Mouse (Mus musculus): Measurements from ENCODE around the gene Tcf20.
"Not testable (repeated sequence)": the region's sequence is repeated elsewhere in the genome, so short reads cannot be mapped to it uniquely, and the experiment has no call there.

The Tcf20 gene

DNA sequence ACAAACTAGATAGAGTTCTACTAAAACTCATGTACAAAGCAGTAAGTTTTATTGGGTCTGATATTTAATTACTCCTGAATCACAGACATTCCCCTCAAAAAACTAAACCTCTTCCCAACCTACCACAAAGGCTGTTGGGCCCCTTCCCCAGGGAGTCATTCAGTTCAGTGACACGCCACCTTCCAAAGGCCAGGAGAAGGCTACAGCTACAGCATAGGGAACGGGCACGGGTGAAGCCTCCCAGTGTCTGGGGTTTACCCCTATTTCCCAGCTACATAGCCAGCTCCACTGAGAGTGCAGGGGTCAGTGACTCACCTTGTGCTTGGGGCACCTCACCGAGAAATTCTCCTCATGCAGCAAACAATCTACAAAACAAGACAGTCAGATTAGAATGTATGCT is 172.4 kb downstream of the Tcf20 start:
- in situ Hi-C loops (cut with MseI, MboI), result loop anchor here in 1 of 2 experiments (25.0 kb wide), 1 partner anchor 222 kb away; the partner anchor contains the start of gene Nfam1

DNA sequence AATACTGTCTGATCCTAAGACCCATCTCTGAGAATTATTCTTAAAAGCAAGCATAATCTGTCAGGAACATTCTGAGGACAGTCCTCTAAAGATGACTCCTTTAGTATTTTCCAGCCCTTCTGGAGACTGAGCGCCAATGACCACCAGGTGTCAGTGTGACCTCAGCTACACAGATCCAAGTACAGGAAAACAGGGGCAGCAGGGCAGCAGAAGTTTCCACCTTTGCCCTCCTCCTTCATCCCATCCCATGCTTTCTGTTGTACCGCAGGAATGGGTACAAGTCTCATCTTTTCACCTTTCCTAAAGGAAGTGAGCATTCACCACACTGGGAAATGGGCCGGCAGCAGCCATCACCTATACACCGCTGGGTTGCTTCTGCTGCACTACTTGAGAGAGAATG is 172.9 kb downstream of the Tcf20 start:
- in situ Hi-C loops (cut with MseI, MboI), result loop anchor here in 1 of 2 experiments (25.0 kb wide), 1 partner anchor 222 kb away; the partner anchor contains the start of gene Nfam1

DNA sequence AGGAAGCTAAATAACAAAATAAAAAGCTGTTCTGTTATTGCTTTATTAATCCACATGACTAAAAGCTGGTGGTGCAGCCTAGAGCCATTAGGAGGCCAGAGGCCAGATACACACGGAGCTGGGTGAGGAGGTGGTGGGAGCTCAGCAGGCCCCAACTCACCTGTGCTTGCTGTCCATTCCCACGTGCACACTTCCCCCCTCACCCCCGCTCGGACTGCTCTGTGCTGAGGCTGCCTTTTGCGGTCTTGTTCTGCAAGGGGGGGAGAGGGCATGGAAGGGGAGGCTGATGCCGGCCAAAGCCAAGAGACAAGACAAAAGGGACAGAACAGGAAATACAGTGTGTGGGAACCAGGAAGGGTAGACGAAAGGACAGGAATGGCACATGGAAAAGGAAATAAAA is 173.4 kb downstream of the Tcf20 start:
- in situ Hi-C loops (cut with MseI, MboI), result loop anchor here in 1 of 2 experiments (25.0 kb wide), 1 partner anchor 223 kb away; the partner anchor contains the start of gene Nfam1

DNA sequence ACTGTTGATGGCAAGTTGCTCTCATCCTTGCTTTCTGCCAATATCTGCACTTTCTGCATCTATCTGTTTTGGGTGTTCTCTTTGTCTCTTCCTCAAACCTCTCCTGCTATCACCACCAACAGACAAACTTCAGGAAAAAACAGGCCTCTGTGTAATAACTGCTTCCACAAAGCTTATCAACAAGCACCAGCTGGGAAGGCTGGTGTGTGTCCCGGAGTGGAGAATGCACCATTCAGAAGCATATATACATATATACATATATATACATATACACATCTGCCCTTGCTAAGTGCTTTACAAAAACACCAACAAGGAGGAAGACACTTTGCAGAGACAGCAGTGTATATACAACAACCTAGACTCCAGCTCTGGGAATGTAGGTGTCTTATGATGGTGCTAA is 177.1 kb downstream of the Tcf20 start:
- in situ Hi-C loops (cut with MseI, MboI), result loop anchor here in 1 of 2 experiments (25.0 kb wide), 1 partner anchor 227 kb away; the partner anchor contains the start of gene Nfam1

DNA sequence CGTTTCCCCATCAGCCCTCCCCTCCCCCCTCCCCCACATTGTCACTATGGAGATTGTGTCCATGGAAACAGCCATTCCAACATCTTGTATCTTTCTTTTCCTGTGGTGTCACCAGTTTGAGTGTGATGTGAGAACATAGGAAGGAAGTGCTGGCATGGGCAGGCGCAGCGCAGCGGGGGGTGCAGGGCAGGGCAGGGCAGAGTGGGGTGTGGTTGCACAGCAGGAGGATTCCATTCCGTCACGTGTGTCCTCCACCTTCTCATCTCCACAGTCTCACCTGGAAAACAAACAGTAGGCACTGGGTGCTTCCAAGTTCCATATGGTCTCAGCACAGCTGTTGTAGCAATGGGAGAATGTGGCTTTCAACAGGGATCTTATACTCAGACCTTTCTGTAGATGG is 178.2 kb downstream of the Tcf20 start:
- in situ Hi-C loops (cut with MseI, MboI), result loop anchor here in 1 of 2 experiments (25.0 kb wide), 1 partner anchor 228 kb away; the partner anchor contains the start of gene Nfam1

DNA sequence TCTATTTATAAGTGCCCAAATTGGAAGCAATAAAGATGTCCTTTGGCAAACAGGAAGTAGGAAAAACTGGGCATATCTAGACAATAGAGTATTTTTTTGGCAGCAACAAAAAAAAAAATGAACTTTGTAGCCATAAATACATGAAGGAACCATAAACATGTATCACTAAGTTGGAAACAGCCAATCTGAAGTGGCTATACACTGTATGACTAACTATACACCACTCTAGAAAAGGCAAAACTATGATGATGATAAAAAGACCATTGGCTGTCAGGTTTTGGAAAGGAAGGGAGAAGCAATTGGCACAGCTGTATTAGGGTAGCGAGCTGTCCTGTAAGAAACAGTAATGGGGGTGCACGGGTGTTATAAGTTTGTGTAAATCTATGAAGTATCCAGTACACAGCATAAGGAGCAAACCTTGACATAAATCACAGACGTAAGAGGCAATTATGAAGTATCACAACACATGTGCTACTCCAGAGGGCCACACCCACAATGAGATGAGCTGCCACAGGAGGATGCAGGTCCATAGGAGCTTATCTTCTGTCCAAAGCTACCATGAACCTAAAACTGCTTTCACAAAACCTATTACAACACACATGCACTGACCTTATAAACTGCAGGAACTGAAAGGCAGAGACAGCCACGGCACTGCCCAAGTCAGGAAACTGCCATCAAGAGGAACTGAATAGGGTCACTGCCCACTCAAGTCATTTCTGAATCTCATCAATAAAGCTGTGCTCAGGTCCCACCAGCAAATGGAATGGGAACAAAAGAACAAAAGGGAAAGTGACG is 180.5 kb downstream of the Tcf20 start:
- in situ Hi-C loops (cut with MseI, MboI), result loop anchor here in 1 of 2 experiments (25.0 kb wide), 1 partner anchor 230 kb away; the partner anchor contains the start of gene Nfam1

DNA sequence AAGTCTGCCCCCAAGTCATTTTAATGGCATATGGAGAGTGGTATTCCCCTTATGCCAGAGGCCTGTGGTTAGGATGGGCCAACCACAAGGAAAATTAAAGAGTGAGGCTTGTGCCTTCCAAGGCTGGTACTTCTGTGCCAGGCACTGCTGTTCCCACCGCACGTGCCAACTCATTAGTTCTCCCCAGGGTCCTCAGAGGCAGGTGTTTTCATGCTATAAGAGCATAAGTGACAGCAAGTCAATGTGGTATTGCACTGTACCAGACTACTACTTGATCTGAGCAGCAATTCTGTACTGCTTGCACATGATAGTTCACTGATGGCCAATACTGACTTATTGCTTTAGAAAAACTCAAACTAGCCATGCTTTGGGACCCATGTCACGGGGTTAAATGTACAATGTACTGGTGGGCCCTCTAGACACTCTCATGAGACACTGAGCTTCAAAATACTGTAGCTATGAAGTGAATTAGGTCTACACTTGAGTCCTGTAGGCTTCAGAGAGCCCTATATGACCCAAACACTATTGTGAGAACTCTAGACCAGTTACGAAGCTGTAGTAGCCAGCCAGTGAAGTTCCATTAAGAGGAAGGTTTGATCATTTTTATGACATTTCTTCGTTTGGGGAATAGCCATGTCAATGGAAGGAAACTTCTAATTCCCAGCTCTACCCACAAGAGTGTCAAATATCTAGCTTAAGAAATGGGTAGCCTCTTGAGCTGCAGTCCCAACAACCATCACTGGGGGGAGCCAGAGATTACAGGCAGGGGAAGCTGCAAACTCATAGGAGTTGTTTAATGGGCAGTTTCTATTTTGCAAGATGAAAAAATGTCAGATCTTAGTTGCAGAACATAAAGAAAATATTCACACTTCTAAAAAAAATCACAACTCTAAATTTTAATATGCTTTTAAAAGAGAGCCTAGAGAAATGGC is 182.7 kb downstream of the Tcf20 start:
- in situ Hi-C loops (cut with MseI, MboI), result loop anchor here in 1 of 2 experiments (25.0 kb wide), 1 partner anchor 232 kb away; the partner anchor contains the start of gene Nfam1

DNA sequence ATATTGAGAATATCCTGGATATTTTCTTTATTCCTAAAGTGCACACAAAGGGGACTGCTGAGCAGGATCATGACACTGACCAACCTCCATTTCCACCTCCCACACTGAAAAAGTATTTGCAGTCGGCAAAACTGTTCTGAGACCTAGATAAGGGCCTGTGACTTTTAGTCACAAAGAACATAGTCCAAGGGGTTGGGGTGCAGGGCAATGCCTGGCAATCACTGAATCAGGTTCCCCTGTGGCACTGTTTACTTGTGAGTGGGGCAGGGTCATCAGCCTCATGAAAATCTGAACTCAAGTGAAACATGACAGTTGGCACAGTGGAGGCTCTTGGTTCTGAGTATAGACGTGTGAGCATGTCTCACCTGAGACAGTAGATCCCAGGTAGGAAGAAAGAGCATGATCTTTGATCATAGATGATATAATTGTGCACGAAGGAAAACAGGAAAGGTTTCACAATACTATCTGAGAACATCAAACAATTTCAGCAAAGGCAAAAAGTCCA is 191.7 kb downstream of the Tcf20 start:
- in situ Hi-C loops (cut with MseI, MboI), result no loop called here

DNA sequence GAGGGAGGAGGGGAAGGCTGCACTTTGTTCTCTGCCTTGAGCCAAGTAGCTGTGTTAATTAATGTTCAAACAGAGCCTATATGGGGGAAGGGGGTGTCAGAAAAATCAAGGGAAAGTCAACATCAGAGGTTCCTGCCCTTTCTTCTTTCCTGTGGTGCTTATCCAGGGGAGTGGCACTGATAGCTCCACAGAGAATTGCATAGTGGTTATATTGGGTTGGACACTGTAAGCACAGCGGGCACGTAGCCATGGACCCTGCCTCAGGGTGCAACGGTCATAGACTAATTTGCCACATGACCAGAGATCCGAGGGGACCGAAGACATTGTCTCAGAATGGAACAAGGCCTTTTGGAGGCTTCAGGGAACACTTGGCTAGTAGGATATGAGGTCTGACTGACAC is 193.4 kb downstream of the Tcf20 start, which contains the start of gene Cyp2d26:
Gene Cyp2d26, minus strand, starts transcription at position 18 of the 400 bp plus-strand sequence.
- in situ Hi-C loops (cut with MseI, MboI), result no loop called here

DNA sequence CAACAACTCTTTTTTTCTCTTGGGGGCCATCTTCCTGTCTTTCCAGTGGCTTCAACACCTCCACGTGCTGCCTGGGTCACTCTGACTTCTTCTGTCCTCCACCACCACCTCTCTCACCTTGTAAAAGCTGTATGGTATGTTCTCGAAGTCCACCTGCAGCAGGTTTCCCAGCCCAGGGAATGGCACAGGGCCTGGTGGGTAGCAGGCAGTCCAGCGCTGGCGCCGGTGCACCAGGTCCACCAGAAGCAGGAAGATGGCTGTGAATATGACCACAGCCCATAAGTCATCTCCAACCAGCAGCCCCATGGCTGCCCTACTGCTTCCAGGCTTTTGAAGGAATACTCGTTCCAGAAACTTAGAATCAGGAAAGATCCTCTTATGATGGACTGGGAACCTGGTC is 193.8 kb downstream of the Tcf20 start:
- in situ Hi-C loops (cut with MseI, MboI), result no loop called here

DNA sequence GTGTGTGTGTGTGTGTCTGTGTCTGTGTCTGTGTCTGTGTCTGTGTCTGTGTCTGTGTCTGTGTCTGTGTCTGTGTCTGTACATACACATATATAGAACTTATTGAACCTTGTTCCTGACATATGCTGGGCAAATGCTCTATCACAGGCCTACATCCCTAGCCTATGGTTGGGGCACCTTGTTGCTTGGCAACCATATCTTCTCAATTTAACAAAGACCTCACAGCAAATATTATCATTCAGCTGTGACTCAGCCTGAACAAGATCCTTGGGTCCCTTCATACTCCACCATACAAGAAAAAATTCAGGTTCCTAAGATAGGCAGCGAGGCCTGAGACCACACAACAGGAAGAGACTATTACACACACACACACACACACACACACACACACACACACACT is 194.2 kb downstream of the Tcf20 start:
- in situ Hi-C loops (cut with MseI, MboI), result no loop called here

DNA sequence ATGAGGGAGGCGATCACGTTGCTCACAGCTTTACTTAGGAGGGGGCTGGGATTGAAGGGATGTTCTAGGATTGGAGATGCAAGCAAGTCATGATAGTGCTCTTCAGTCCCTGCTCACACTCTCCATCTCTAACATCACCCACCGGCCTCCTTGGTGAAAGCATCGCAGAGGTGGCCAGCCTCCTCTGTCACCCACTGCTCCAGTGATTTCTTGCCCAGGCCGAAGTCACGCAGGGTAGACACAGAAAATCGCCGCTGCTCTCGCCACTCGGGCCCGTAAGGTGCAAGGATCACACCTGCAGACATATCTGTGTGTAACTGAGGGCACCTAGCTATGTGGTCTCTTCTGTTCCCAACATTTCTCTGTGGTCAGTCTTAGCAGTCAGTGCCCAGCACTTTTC is 195.1 kb downstream of the Tcf20 start:
- in situ Hi-C loops (cut with MseI, MboI), result no loop called here

DNA sequence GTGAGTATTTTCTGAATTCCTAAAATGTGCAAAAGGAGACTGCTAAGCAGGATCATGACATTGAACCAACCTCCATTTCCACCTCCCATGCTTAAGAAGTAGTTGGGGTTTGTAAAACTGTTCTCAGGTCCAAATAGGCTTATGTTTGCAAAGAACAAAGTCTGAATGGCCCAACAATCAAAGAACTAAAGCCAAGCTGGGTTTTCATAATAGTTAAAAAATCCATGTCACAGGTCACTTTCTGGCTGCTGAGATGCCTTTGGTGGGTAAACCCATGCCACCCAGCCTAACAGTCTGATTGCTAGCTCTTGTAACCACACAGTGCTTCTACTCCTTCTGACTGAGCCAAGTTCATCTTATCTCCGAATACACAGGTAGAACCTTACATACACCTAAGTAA is 203.1 kb downstream of the Tcf20 start:
- in situ Hi-C loops (cut with MseI, MboI), result loop anchor here in 1 of 2 experiments (5.0 kb wide), 1 partner anchor 102 kb away; no protein-coding TSS in a partner anchor

DNA sequence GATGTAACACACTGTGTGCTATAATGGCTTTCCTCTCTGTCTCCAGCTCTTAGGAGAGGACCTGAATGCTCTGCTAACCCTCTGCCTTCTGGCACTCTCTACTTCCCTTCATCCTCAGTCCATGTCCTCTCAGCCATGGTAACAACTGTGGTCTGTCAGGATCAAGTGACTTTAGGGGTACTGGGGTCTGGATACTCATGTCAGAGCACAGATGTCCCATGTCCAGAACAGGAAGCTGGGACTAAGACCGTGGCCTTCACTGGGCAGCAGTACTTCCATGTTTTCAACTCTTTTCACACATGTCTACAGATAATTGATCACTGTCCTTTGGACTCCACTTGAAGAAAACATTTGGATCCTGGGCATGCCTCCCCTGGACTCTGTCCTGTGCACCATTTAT is 203.9 kb downstream of the Tcf20 start:
- in situ Hi-C loops (cut with MseI, MboI), result loop anchor here in 1 of 2 experiments (5.0 kb wide), 1 partner anchor 101 kb away; no protein-coding TSS in a partner anchor

DNA sequence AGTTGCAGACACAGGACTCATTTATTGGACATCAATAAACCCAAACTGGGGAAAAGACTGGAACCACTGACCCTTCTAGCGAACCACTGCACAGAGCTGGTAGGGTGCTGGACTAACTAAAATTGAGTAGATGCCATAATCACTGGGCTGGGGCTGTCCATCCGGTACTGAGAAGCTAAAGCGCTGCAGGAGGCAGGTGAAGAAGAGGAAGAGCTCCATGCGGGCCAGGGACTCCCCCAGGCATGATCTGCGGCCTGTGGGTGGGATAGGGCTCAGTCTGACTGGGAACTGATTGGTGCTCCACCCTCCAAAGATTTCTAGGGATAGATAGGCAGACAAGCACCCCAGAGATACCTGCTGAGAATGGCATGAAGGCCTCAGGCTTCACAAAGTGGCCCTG is 209.8 kb downstream of the Tcf20 start:
- in situ Hi-C loops (cut with MseI, MboI), result not testable (repeated sequence)

DNA sequence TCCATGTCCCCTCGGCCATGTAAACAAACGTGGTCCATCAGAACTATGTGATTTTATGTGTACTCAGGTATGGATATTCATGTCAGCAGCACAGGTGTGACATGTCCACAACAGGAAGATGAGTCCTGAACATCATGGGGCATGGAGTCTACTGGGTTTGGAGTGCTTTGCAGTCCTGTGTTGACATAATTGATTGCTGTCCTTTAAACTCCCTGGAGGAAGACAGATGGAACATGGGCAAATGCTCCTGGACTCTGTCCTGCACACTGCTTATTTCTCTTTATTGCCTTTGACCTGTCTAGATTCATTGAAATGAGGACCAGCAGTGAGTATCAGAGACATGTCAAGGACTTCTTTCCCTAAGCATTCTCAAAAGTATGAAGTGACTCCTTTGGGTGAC is 221.7 kb downstream of the Tcf20 start:
- in situ Hi-C loops (cut with MseI, MboI), result no loop called here

DNA sequence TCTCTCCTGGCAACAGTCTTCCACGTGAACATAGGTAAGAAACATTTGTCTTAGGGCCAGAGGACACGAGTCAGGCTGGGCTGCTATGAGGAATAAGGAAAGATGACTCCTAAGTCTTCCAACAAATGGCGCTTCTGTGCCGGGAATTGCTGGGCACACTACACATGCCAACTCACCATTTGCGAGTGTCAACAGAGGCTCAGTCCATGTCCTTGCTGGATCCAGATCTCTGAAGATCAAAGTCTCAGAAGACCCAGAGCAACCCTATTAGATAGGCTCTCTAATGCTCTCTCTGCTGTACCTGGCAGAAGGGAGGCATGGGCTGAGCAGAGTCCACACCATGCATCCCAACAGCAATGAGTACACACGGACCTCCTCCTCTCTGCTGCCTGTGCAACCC is 222.8 kb downstream of the Tcf20 start:
- in situ Hi-C loops (cut with MseI, MboI), result no loop called here

DNA sequence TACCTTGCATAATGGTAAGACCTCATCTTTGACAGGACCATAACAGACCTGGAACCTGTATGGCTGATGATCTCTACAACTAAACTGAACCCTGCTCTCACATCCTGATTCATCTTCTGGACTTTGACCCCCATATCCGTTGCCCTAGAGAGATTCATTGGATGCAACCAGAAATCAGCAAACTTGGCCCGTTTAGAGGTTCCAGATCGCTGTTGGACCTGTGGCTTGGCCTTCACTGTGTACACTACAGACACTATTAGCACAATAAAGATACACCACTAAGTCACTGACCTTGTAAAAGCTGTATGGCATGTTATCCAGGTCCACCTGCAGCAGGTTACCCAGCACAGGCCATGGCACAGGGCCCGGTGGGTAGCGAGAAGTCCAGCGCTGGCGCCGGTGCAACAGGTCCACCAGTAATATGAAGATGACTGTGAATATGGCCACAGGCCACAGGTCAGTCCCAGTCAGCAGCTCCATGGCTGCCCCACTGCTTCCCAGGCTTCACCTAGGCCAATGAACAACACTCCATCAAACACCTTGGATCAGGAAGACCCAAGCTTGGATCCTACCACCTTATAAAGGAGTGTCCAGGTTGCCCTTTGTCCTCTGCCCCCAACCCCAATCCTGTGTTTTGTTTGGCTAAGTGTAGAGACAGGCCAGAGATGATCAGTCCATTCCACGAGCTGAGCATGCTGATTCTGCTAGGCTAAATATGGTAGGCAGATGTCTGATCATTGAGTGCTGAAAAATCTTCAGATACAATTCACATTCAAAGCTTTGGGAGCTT is 223.8 kb downstream of the Tcf20 start, which contains the start of gene Cyp2d40:
Gene Cyp2d40, minus strand, starts transcription at position 553 of the 790 bp plus-strand sequence.
- in situ Hi-C loops (cut with MseI, MboI), result no loop called here
